Mouse (Mus musculus) heart, adult 2 months (tissue): ENCODE data around the gene Sept1.

ENCODE experiments used
- CTCF ChIP-seq: fragments of 200-600 bp; IDR thresholded peaks from 2 replicates; pipeline ENCODE4 v1.8.1; 2022; ENCODE audit warnings: antibody characterized with exemption, mild to moderate bottlenecking, moderate library complexity
- EP300 ChIP-seq: fragments of 200-500 bp; IDR thresholded peaks from 2 replicates; pipeline ENCODE4 v1.6.1; 2011; ENCODE audit warnings: low read depth, low read length, control low read depth; ENCODE audit not compliant: insufficient read depth
- POLR2A ChIP-seq: fragments of 200-500 bp; IDR thresholded peaks from 2 replicates; pipeline ENCODE4 v1.6.1; 2011; ENCODE audit warnings: mild to moderate bottlenecking, low read depth, low read length, control low read depth; ENCODE audit not compliant: insufficient read depth

DNA sequence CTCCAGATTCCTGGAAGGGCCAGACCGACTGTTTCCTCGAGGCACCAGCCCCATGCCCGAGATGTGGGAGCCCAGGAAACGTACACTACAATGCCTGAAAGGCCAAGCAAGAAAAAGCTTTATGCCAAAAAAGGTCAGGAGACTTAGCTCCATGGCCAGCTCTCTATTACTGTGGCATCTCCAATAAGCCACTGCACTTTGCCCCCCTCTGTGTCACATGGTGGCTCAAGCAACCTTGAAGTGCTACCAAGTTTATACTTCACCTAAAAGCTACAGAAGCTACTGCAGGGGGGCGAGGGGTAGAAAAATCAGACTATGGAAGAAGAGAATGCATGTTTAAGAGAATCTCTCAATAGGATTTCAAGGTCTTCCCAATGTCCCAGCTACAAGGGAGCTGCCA lies 39.9 kb downstream of the Sept1 start:
- TF ChIP-seq CTCF (no peak), POLR2A (no peak), EP300 (no peak)
